Mouse (Mus musculus): ENCODE data around the gene Zfp11.
"Not testable (repeated sequence)": the region's sequence is repeated elsewhere in the genome, so short reads cannot be mapped to it uniquely, and the experiment has no call there.

Zfp11 gene

DNA sequence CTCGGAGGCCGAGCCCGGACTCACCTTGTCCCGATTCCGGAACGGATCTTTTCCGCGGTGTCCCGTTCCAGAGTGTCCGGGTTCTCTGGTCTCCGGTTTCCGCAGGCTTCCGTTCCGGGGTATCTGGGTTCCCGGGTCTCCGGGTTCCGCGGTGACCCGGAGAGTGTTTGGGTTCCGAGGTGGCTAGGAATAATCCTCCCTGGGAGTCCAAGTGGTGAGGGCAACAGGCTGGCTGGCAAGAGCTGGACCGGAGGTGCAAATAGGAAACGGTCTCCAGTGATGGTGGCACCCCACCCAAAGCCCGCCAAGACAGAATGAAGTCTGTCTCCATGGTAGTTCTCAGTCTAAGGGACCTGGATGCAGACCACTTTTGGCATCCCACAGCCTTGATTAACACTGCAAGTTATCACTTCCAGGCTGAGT, at the start of gene Zfp11:
Gene Zfp11, minus strand, starts transcription at position 64 of the 423 bp plus-strand sequence.
- peak; percentile 83 for DNase-seq

DNA sequence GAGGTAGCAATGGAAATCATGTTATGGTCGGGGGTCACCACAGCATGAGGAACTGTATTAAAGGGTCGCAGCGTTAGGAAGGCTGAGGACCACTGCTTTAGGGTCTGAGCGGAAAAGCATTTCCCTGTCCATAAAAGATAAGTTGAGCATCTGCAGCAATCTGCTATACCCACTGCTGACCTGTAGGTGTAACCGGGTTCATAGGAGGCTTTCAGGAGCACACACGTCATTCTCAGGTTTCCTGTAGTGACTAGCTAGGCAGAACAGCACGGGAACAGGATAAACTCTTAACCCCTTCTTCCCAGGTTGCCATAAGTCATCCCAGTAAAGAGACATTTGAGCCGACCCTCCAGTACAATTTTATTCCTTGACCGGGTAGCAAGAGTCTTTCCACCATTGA, 47.1 kb upstream of the Zfp11 start:
- no peak for DNase-seq

DNA sequence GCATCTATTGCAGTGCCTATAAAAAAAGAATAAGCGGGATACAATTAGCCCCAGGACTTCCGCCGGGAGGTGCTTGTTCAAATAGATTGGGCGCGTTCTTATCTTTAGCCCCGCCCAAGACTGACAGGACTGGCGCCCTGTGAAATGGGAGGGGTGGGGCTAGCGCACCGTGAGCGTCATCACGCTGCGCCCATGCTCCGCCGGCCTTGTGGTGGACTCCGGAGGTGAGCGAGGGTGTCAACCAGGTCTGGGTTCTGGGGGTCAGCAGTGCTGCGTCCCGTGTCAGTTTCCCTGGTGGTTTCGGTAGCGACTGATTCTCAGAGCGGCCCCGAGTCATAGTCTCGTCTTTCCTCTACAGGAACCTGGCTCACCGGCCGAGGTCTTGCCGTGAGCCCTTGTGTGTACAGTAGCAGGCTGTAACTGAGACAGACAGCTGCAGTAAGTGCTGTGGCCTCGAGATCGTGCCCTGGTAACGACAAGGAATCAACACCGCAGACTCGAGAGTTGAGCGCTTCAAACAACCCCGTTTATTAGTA, 45.5 kb upstream of the Zfp11 start, which contains the start of gene Mrps17:
Gene Mrps17, plus strand, starts transcription at position 172 of the 536 bp plus-strand sequence.
- peak; percentile 91 for DNase-seq

- DNase-seq: no peak
Measured at GRCm38 (mm10) chr5:129708412-129708811, 38.5 kb upstream of the Zfp11 start, which contains the start of gene Sept14. TSS of gene Sept14 (minus strand) at chr5:129708512.

DNA sequence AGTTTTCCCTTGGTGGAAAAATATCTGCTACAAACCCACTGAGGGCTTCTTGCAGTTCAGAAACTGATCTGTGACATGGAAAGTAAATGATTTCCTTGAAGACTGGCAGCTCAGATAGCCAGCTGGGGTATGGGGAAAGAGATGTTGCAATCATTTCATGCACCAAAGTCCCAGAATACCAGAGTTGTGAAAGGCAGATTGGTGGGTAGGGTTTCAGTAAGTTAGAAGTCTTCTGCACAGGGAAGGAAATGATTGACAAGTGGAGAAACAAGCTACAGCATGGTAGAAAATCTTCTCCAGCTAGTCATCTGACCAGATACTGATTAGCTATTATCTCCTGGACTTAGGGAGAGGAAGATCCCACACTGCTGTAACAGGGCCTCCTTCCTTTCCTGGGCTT, 33.5 kb upstream of the Zfp11 start:
- no peak for DNase-seq

- DNase-seq: no peak
Measured at GRCm38 (mm10) chr5:129701706-129702105, 31.8 kb upstream of the Zfp11 start.

- no peak for DNase-seq
Measured at GRCm38 (mm10) chr5:129700506-129700905, 30.6 kb upstream of the Zfp11 start.

DNA sequence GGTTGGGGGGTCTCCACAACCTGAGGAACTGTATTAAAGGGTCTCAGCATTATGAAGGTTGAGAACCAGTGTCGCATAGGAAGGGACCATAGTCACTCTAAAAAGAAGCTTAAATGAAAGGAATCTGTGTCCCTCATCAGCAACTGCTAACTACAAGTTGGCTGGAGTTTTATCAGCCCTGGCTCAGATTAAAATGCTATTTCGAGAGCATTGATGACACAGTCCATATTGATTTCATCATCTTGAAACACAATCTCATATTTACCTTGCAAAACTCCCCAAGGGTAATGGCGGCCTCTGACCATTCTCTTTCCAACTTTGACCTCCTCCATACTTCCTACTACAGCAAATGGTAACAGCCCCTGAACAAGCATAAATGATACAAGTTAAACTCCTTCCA, 20.6 kb upstream of the Zfp11 start:
- DNase-seq: no peak

DNA sequence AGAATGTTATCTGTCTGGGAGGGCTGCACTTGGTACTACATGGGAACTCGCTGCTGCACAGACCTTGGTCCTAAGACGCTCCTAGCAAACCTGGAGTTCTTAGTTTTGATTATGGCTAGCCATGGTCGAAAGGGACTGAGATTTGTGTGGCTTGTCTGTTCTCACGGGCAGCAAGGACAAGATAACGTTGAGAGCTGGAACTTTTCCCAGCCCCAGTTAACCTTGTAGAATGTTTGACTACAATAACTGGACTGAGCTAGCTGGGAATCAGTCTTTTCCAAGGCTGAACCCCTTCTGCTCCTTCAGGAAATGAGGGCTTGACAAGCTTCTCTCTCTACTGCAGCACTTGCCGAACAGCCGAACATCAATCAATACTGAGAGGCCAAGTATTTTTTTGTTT, 17.7 kb upstream of the Zfp11 start:
- DNase-seq: no peak

GRCm38 (mm10) chr5:129685141-129685540, 15.2 kb upstream of the Zfp11 start:
- not testable (repeated sequence) for DNase-seq

GRCm38 (mm10) chr5:129669453-129670035, 355 bp downstream of the Zfp11 start:
- DNase-seq: no peak

- no peak for DNase-seq
Measured at GRCm38 (mm10) chr5:129667851-129668250, 2.0 kb downstream of the Zfp11 start.

GRCm38 (mm10) chr5:129666271-129666909, 3.5 kb downstream of the Zfp11 start:
- DNase-seq: no peak

DNA sequence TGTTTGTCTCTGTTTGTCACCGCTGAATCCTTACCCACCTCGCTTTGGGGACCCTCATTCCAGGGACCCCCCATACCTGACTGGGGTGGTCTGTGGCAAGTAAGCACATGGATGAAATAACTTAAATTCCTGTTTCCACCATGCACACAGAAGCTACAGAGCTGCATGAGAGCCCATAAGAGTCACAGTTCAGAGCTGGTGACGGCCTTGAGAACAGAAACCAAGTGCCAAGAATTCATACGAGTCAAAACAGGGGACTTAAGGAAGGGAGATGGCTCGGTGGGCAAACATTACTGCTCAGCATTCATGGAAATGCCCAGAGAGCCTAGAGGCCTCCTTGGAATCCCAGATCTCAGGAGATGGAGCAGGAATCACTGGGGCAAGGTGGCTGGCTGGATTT, 5.8 kb downstream of the Zfp11 start:
- no peak for DNase-seq

- DNase-seq: no peak
Measured at GRCm38 (mm10) chr5:129657931-129658330, 12.0 kb downstream of the Zfp11 start.

GRCm38 (mm10) chr5:129657016-129657415, 12.9 kb downstream of the Zfp11 start:
- no peak for DNase-seq

GRCm38 (mm10) chr5:129650858-129651257, 19.0 kb downstream of the Zfp11 start:
- DNase-seq: no peak

DNA sequence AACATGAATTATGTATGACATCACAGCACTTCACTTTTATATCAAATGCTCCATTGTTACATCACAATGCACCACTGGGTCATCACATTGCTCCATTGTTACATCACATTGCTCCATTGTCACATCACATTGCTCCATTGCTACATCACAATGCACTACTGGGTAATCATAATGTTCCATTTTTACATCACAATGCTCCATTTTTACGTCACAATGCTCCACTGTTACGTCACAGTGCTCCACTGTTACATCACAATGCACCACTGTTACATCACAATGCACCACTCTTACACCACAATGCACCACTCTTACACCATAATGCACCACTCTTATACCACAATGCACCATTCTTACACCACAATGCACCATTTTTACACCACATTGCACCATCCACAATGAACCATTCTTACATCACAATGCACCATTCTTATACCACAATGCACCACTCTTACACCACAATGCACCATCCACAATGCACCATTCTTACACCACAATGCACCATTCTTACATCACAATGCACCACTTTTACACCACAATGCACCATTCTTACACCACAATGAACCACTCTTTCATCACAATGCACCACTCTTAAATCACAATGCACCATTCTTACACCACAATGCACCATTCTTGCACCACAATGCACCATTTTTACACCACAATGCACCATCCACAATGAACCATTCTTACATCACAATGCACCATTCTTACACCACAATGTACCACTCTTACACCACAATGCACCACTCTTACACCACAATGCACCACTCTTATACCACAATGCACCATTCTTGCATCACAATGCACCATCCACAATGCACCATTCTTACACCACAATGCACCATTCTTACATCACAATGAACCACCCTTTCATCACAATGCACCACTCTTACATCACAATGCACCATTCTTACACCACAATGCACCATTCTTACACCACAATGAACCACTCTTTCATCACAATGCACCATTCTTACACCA, 37.3 kb downstream of the Zfp11 start:
- DNase-seq: not testable (repeated sequence)

- DNase-seq: not testable (repeated sequence)
Measured at GRCm38 (mm10) chr5:129626586-129626985, 43.3 kb downstream of the Zfp11 start.

DNA sequence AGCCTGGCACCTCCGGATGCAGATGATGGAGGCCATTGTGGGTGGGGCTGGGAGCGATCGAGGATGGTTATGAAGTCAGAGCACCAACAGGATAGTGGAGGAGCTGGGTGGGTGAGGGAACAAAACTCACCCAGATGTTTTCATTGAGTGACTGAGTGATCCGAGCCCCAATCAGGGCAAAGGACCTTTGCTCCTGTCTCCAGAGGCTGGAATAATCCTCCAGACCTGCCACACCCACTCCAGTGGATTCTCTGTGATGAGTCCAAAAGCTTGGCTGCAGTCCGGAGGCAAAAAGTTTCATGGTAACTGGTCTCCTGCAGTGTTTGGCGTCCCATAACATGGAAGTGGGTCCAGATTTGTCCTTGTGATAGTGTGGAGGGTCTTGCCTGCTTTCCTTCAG, 43.8 kb downstream of the Zfp11 start:
- DNase-seq: no peak

DNA sequence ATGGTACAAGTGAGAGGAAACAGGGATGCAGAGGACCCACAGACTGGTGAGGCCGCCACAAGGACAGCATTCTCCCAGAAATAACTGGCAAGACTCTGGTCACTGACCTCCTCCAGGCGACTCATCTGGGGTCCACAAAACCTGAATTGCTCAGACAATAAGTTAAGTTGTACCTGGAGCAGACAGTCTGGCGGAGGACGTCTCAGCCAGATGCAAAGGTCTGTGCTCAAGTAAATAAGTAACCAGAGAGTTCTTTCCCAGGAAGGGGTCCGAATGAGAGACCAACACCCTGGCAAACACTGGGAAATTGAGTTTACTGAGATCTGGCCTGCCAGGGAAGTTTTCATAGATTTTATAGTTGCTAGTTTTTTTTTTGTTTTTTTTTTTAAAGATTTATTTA, 48.5 kb downstream of the Zfp11 start:
- no peak for DNase-seq

DNA sequence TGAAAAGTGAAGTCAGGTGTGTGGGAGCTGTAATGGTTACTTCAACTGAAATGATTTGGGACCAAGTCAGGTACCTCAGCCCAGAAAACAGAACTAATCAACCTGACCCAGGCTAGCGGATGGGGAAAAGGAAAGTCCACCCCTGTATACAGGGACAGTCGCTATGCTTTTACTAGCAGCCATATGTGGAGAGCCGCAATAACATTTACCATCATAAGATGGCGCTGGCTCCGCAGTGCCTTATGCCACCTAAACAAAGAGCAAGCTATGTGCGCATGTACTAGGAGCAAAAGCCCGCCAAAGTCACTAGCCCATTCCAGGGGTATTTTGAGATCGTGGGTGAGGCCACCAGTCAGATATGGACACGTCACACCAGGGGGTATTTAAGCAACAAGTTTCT, 49.3 kb downstream of the Zfp11 start:
- DNase-seq: not testable (repeated sequence)

DNA sequence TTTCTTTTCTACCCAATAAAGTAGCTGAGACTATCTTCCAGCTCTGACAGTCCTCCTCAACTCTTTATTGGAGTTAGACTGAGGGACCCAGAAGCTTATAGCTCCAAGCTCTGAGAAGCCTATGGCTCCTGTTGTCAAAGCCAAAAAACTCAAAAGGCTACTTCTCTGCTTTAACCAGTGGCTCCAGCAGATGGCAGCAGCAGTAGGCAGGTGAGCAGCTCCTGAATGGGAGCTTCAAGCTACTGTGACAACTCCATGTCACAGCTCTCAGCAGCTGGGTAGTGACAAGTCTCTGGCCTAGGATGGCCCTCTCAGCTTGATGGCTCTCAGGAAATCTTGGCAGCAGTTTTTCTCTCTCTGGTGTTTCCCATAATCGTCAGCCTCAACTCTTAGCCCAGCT, 58.8 kb downstream of the Zfp11 start:
- peak; percentile 51 for DNase-seq
